Mouse (Mus musculus) heart, postnatal 0 days (tissue): ENCODE measurements around the gene Kbtbd13. TPM values are rescaled to one million over a fixed set of nuclear protein-coding genes. Genes with fewer than 3 reads are reported as not detected.

Source experiments
- ATAC-seq: fragments of 200-750 bp; cut with Nextera tagmentation; 2 replicates; pipeline ENCODE4 v1.8.0; 2017; ENCODE audit warnings: low read depth, moderate number of reproducible peaks, moderate library complexity; ENCODE audit not compliant: insufficient read depth
- DNase-seq: peaks from one replicate; pipeline ENCODE4 v3.0.0-alpha.2; 2016; ENCODE audit warnings: low spot score
- H3K27ac ChIP-seq: fragments of 300-500 bp; sonication (generic); 2 replicates; pipeline ENCODE4 v1.5.1; 2014; ENCODE audit warnings: low read depth, mild to moderate bottlenecking
- H3K27me3 ChIP-seq: fragments of 300-500 bp; sonication (generic); 2 replicates; pipeline ENCODE4 v1.6.1; 2014; ENCODE audit warnings: low read length, mixed read lengths; ENCODE audit not compliant: control insufficient read depth, insufficient read depth
- H3K36me3 ChIP-seq: fragments of 300-500 bp; sonication (generic); replicated peaks from 2 replicates; pipeline ENCODE4 v1.6.1; 2014; ENCODE audit warnings: low read length, mixed read lengths; ENCODE audit not compliant: control insufficient read depth, insufficient read depth
- H3K4me1 ChIP-seq: fragments of 300-500 bp; sonication (generic); 2 replicates; pipeline ENCODE4 v1.6.1; 2014; ENCODE audit warnings: antibody characterized with exemption; ENCODE audit not compliant: control insufficient read depth, insufficient read depth
- H3K4me2 ChIP-seq: fragments of 300-500 bp; sonication (generic); 2 replicates; pipeline ENCODE4 v1.6.1; 2014; ENCODE audit warnings: low read depth, mild to moderate bottlenecking, low read length, moderate library complexity
- H3K4me3 ChIP-seq: fragments of 300-500 bp; sonication (generic); 2 replicates; pipeline ENCODE4 v1.5.1; 2014; ENCODE audit warnings: low read depth, low read length
- H3K9ac ChIP-seq: fragments of 300-500 bp; sonication (generic); replicated peaks from 2 replicates; pipeline ENCODE4 v1.6.1; 2014; ENCODE audit warnings: low read depth, low read length, mixed read lengths
- H3K9me3 ChIP-seq: fragments of 300-500 bp; sonication (generic); replicated peaks from 2 replicates; pipeline ENCODE4 v1.6.1; 2016; ENCODE audit warnings: low read length; ENCODE audit not compliant: control insufficient read depth
- CTCF ChIP-seq: IDR thresholded peaks from 2 replicates; pipeline ENCODE4 v1.5.1; 2016; ENCODE audit warnings: antibody characterized with exemption, control low read depth, low read depth
- EP300 ChIP-seq: IDR thresholded peaks from 2 replicates; pipeline ENCODE4 v1.6.1; 2016; ENCODE audit warnings: antibody characterized with exemption, low read depth
- WGBS: fragments of 180-500 bp; shearing (Covaris S2); extraction: QIAGEN DNeasy Blood & Tissue Kit; methylation state at CpG from one replicate; pipeline ENCODE4 v1.1.7; 2014; 5-methylcytosine and 5-hydroxymethylcytosine counted together
- polyA plus RNA-seq: library from polyadenylated mRNA; unstranded; fragments of >200 nt; fragmentation: Nextera tagmentation; extraction: Ambion mirVana; gene quantifications from 2 replicates; pipeline ENCODE4 v1.2.1, GENCODE M21; 2015
- total RNA-seq: library from RNA; depleted of rRNA; stranded (reverse); fragments of >200 nt; gene quantifications from 2 replicates; pipeline ENCODE4 v1.2.3, GENCODE M21; 2014; ENCODE audit warnings: low replicate concordance

Gene Kbtbd13
- total and polyA plus RNA-seq, 2 experiments from 2014 or later: 0.63 to 1.1 TPM

DNA sequence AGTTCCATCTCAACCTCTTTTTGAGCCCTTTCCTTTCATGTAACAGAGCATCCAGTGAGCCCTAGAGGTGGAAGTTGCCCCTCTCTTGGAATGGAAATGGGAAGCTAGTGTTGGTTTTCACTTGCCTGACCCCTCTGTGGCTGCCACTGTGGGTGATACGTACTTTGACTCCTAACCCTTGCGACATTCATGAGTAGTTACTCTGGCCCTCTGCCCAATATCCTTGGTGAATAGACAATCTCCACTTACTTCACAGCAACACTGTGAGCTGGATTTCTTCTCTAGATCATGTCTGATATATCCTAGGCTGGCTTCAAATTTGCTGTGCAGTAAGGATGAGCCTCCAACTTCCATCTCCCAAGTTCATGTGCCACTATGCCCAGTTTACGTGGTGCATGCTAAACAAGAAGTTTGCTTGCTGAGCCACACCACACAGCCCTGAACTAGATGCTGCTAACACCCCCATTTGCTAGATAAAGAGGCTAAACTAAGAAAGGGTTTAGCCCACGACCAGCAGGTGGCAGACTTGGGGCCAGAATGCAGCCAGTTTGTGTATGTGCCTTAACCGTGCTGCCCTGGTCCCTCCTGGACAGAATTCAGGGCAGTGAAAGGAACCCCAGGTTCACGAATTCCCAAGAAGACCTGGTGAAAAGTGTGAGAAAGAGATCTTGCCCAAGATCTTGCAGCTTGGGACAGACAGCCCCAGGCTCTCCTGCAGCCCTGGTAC, 1.3 kb upstream of the Kbtbd13 start:
- H3K27ac ChIP-seq: peak overlapping the region; percentile 5; the same call in 1 of the 2 replicates
- H3K27me3 ChIP-seq: peaks cover 18% of the 10 kb centered on the region
- H3K9ac ChIP-seq: no peak overlapping the region
- no peak overlapping the region for H3K4me2 ChIP-seq
- H3K4me1 ChIP-seq: peaks cover 7% of the 10 kb centered on the region; the same call in 1 of the 2 replicates
- no peaks in the 10 kb centered on the region for H3K36me3 ChIP-seq
- WGBS: 23% methylated on average over 6 of the region's 6 CpGs
- H3K4me3 ChIP-seq: no peak overlapping the region
- H3K9me3 ChIP-seq: no peaks in the 10 kb centered on the region
- TF ChIP-seq CTCF: peak; percentile 85
- TF ChIP-seq EP300: no peak
- DNase-seq (peak; percentile 62), ATAC-seq (no peak)

DNA sequence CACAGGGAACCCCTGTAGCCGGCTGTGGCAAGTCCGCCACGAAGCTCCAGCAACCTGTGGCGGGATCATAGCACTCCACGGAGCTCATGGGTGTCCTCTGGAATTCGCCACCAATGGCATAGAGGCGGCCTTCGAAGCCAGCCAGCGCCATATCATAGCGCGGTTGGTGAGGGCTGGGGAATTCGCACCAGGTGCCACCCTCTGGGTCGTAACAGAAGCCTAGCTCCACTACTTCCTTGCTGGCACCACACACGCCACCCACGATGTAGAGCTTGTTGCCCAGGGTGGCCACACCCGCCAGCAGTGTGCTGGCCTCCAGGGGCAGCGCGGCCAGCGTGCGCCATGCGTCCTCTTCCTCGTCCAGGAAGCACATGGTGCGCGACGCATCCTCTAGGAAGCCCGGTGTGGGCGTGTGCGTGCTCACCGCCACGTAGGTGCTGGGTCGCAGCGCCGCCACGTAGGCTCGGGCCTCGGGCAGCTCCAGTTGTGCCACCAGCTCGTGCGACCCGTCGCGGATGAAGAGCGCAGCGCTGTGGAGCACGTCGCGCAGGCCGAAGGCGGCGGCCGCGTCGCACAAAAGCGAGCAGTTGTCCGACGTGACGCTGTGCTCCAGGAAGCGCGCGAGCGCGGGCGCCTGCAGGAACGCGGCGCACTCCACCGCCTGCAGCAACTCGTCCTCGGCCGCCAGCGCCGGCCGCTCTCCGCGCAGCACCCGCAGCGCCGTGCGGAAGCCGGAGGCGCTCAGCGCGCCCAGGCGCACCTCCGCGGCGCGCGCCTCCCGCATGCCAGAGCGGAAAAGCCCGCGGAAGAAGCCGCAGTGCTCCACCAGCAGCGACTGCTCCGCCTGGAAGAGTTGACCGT, 470 bp downstream of the Kbtbd13 start:
- Histone ChIP-seq H3K36me3 (no peaks in the 10 kb centered on the region), H3K9ac (peak overlapping the region; percentile 42), H3K4me3 (peak overlapping the region; percentile 48), H3K4me2 (peak overlapping the region; percentile 75), H3K9me3 (no peaks in the 10 kb centered on the region), H3K27ac (no peak overlapping the region), H3K27me3 (peaks cover 18% of the 10 kb centered on the region), H3K4me1 (peaks cover 7% of the 10 kb centered on the region; the same call in 1 of the 2 replicates)
- peak; percentile 64 for ATAC-seq
- no peak for DNase-seq
- no peak for TF ChIP-seq CTCF
- TF ChIP-seq EP300: no peak
- WGBS: 16% methylated on average over 93 of the region's 96 CpGs

DNA sequence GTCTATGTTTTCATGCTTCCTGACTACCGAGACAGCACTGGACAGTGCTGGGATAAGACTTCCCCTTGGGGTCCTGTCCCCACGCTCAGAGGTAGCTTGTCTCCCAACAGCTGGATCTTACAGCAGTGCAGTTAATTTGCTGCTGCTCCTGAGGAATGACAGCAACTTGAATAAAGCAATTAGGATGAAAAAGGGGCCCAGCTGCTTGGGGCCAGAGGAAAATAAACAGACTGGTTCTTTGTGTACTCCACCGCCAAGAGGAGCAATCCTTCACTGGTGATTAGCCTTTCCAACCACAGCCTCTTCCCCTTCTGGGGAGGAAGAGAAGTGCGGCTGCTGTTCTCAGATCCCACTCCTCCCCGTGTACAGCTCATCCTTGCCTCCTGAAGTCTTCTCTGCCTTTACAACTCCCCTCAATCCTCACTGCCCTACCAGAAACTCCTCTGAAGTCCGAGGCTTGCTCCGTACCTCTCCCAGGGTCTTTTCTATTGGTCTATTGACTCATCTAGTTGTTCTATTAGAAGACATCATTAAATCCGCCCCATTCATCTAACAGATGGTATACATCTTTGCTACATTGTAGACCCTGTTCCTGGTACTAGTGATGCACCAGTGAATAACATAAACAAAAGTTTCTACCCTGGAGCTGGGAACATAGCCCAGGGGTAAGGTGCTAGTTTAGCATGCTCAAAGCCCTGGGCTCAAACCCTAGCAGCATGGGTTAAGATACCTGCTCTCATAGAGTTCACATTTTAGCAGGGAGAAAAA, 4.9 kb downstream of the Kbtbd13 start:
- Histone ChIP-seq H3K9me3 (no peaks in the 10 kb centered on the region), H3K4me1 (peaks cover 13% of the 10 kb centered on the region; the same call in 1 of the 2 replicates), H3K27me3 (peaks cover 16% of the 10 kb centered on the region), H3K36me3 (no peaks in the 10 kb centered on the region), H3K9ac (no peak overlapping the region), H3K4me3 (no peak overlapping the region), H3K27ac (no peak overlapping the region; the same call in 1 of the 2 replicates), H3K4me2 (no peak overlapping the region)
- DNase-seq: no peak
- TF ChIP-seq CTCF (no peak), EP300 (no peak)
- WGBS: 45% methylated on average over 8 of the region's 8 CpGs
- ATAC-seq: no peak

DNA sequence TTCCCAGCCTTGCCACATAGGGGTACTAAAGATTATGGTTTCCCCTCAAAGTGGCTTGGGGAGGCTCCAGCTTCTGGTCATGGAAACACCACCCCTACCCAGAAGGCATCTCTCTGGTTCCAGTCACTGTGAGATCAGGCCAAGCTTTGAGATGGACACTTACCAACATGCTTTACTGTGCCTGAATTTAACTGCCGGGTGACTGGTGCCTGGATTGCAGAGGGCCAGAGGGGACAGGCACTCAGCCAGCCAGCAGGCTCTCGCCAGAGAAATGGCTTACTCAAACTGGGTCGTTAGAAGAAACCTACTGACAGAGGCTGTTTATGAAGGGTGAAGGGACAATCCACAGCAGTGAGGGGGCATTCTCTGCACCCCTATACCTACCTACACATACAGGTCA, 7.2 kb downstream of the Kbtbd13 start:
- ATAC-seq: no peak
- no peak for DNase-seq
- no peaks in the 10 kb centered on the region for H3K27me3 ChIP-seq
- TF ChIP-seq EP300 (no peak), CTCF (no peak)
- H3K9ac ChIP-seq: no peak overlapping the region
- H3K27ac ChIP-seq: no peak overlapping the region
- no peaks in the 10 kb centered on the region for H3K9me3 ChIP-seq
- no peaks in the 10 kb centered on the region for H3K36me3 ChIP-seq
- H3K4me2 ChIP-seq: no peak overlapping the region
- 34% methylated on average over 3 of the region's 3 CpGs for WGBS
- H3K4me3 ChIP-seq: no peak overlapping the region
- H3K4me1 ChIP-seq: peaks cover 15% of the 10 kb centered on the region

DNA sequence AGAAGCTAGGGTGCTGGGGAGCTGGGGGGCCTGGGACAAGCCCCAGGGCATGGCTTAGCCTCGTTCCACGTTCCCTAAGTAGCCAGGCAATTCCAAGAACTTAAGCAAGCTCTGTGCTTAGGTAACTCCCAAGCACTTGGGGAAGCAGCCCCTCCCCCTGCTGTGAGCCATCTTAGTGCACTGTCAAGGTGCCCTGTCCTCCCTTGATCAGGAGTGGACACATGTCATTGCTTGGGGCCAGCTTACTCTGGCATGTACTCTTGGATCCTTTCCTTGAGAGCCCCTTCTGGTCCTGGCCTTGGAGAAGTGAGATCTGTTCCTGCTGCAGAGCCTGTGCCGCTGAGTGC, 8.7 kb downstream of the Kbtbd13 start:
- H3K4me2 ChIP-seq: no peak overlapping the region

More for the DNA sequence above, 8.7 kb downstream of the Kbtbd13 start:
- WGBS: 42% methylated on average over 3 of the region's 3 CpGs
- H3K27ac ChIP-seq: peak overlapping the region; percentile 43; the same call in 1 of the 2 replicates
- no peaks in the 10 kb centered on the region for H3K27me3 ChIP-seq
- DNase-seq (no peak), ATAC-seq (0 out of 2 replicates have a peak, but pooled peaks have one; percentile 14)
- H3K36me3 ChIP-seq: no peaks in the 10 kb centered on the region
- peaks cover 15% of the 10 kb centered on the region for H3K4me1 ChIP-seq
- no peak overlapping the region for H3K9ac ChIP-seq
- no peak for TF ChIP-seq EP300
- TF ChIP-seq CTCF: no peak
- no peak overlapping the region for H3K4me3 ChIP-seq
- H3K9me3 ChIP-seq: no peaks in the 10 kb centered on the region
